ENCODE assay signal across 8 mouse cellular contexts in the genomic region with DNA sequence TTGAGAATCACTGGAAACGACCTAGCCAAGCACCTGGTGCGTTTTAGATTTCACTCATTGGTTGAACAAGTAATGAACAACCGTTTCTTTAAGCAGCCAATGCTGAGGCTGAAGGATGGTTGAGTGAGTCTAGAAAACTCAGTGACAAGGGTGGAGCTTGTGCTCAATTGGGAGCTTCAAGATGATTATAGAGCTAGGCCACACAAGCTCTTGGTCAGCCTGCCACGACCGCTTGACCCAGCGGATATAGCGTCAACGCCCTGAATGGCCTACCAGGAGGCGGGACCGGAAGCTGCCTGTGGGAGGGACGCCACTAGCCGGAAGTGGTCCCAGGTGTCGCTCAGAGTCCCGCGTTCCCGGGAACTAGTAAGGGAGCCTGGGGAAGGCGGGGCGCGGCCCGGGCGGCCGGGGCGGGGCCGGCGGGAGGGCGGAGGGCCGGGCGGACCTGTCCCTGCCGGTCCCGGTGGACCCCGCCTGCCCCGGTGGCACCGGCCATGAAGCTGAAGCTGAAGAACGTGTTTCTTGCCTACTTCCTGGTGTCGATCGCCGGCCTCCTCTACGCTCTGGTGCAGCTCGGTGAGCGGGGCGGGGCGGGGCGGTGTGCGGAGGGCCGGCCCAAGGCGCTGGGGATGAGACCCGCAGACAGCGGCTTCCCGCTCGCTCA. TPM values are rescaled to one million over a fixed set of nuclear protein-coding genes. Genes with fewer than 3 reads are reported as not detected.
DNase-seq lines count a peak whose midpoint lies in the region; ATAC-seq and TF ChIP-seq lines count a peak whose summit lies in the region.

B3gat3 (plus strand) TSS at position 302 of the 664 bp plus-strand sequence.

- peak within 1 kb of the TSS; percentile 91 for H3K4me3 ChIP-seq in bone marrow, adult 2 months (replicated peaks; ENCODE audit: control insufficient read depth, low read depth, low read length)
- H3K4me3 ChIP-seq in embryonic facial prominence, embryonic 14.5 days (ENCODE audit: low read depth, low read length), result peak within 1 kb of the TSS; percentile 84
- H3K4me3 ChIP-seq in heart, adult 2 months, result peak within 1 kb of the TSS; percentile 94
- peak within 1 kb of the TSS; percentile 78 for H3K4me3 ChIP-seq in kidney, adult 2 months (ENCODE audit: insufficient read depth, low read depth, low read length)
- H3K4me3 ChIP-seq in limb, embryonic 11.5 days (ENCODE audit: low read depth, low read length), result peak within 1 kb of the TSS; percentile 77
- H3K4me3 ChIP-seq in midbrain, embryonic 13.5 days (replicated peaks), result peak within 1 kb of the TSS; percentile 91
- H3K4me3 ChIP-seq in small intestine, adult 2 months (ENCODE audit: low read depth, low read length), result peak within 1 kb of the TSS; percentile 71

- peak; percentile 98 for DNase-seq in 3T3-L1 (ENCODE audit: low read depth, low spot score)
- peak; percentile 96 for DNase-seq in embryonic facial prominence, embryonic 14.5 days (ENCODE audit: low spot score)
- DNase-seq in heart, adult 2 months, result peak; percentile 98
- DNase-seq in kidney, adult 2 months, result peak; percentile 98
- DNase-seq in limb, embryonic 11.5 days (ENCODE audit: low spot score), result peak; percentile 96

- no peak for TF ChIP-seq CTCF in bone marrow, adult 2 months (IDR thresholded peaks at IDR 0.05; ENCODE audit: control insufficient read depth, insufficient read depth, low read length)
- no peak for TF ChIP-seq CTCF in heart, adult 2 months (IDR thresholded peaks at IDR 0.05)
- TF ChIP-seq CTCF in kidney, adult 2 months (conservative IDR thresholded peaks at IDR 0.05; ENCODE audit: insufficient read depth, insufficient read length, low read depth, low read length), result no peak
- TF ChIP-seq CTCF in small intestine, adult 2 months (IDR thresholded peaks at IDR 0.05; ENCODE audit: extremely low read depth, insufficient read length, insufficient replicate concordance, low read depth, low read length), result no peak

- 1% methylated on average over 50 of the region's 50 CpGs for WGBS in bone marrow, adult 2 months
- 5% methylated on average over 14 of the region's 50 CpGs for WGBS in embryonic facial prominence, embryonic 14.5 days
- WGBS in heart, adult 2 months, result 2% methylated on average over 50 of the region's 50 CpGs
- WGBS in kidney, adult 2 months, result under 1% methylated on average over 50 of the region's 50 CpGs
- 4% methylated on average over 50 of the region's 50 CpGs for WGBS in limb, embryonic 11.5 days
- WGBS in midbrain, embryonic 13.5 days, result 3% methylated on average over 44 of the region's 50 CpGs
- 1% methylated on average over 50 of the region's 50 CpGs for WGBS in small intestine, adult 2 months

- no peaks in the 10 kb centered on the region for H3K27me3 ChIP-seq in embryonic facial prominence, embryonic 14.5 days (replicated peaks; ENCODE audit: control insufficient read depth, insufficient read depth, low read length)
- no peaks in the 10 kb centered on the region for H3K27me3 ChIP-seq in heart, adult 2 months (ENCODE audit: control insufficient read depth, insufficient read depth, low read length)
- no peaks in the 10 kb centered on the region for H3K27me3 ChIP-seq in kidney, adult 2 months (replicated peaks; ENCODE audit: control insufficient read depth, insufficient read depth, low read length)
- H3K27me3 ChIP-seq in limb, embryonic 11.5 days (ENCODE audit: control insufficient read depth, insufficient read depth, low read length), result no peaks in the 10 kb centered on the region
- no peaks in the 10 kb centered on the region for H3K27me3 ChIP-seq in midbrain, embryonic 13.5 days
- H3K27me3 ChIP-seq in small intestine, adult 2 months (ENCODE audit: control insufficient read depth, insufficient read depth, low read length), result no peaks in the 10 kb centered on the region

- intact Hi-C loops in heart, adult 2 months (cut with DNase I), result loop anchor here (2.0 kb wide), 1 partner anchor 21 kb away; the partner anchor contains the start of gene Ganab

- no peaks in the 10 kb centered on the region for H3K79me2 ChIP-seq in heart, adult 2 months (replicated peaks; ENCODE audit: control insufficient read depth, insufficient read depth, low read length)

- H3K27ac ChIP-seq in bone marrow, adult 2 months (ENCODE audit: control insufficient read depth, insufficient read depth, low read depth, low read length, poor library complexity), result peak within 1 kb of the TSS; percentile 86
- peak within 1 kb of the TSS; percentile 85 for H3K27ac ChIP-seq in embryonic facial prominence, embryonic 14.5 days (replicated peaks; ENCODE audit: low read depth, low read length)
- peak within 1 kb of the TSS; percentile 95 for H3K27ac ChIP-seq in heart, adult 2 months
- H3K27ac ChIP-seq in kidney, adult 2 months (ENCODE audit: insufficient read depth, low read depth, low read length), result peak within 1 kb of the TSS; percentile 92
- H3K27ac ChIP-seq in limb, embryonic 11.5 days (replicated peaks; ENCODE audit: low read depth, low read length), result peak within 1 kb of the TSS; percentile 81
- peak within 1 kb of the TSS; percentile 89 for H3K27ac ChIP-seq in midbrain, embryonic 13.5 days
- peak within 1 kb of the TSS; percentile 80 for H3K27ac ChIP-seq in small intestine, adult 2 months (ENCODE audit: insufficient read depth, low read depth, low read length)

- peak; percentile 95 for ATAC-seq in embryonic facial prominence, embryonic 14.5 days (ENCODE audit: low read depth)
- ATAC-seq in limb, embryonic 11.5 days (ENCODE audit: insufficient number of reproducible peaks, low FRiP score, low TSS enrichment, low read depth), result peak; percentile 95
- peak; percentile 99 for ATAC-seq in midbrain, embryonic 13.5 days

- TF ChIP-seq POLR2A in bone marrow, adult 2 months (IDR thresholded peaks at IDR 0.05; ENCODE audit: borderline replicate concordance, control insufficient read depth, low read depth, low read length), result peak; percentile 66; the same call in 1 of the 2 replicates
- peak; percentile 99 for TF ChIP-seq POLR2A in heart, adult 2 months (IDR thresholded peaks at IDR 0.05; ENCODE audit: insufficient read depth, low read depth, low read length)
- peak; percentile 89 for TF ChIP-seq POLR2A in kidney, adult 2 months (IDR thresholded peaks at IDR 0.05; ENCODE audit: low read depth, low read length)
- TF ChIP-seq POLR2A in small intestine, adult 2 months (IDR thresholded peaks at IDR 0.05; ENCODE audit: low read depth, low read length), result peak; percentile 69

- peak within 1 kb of the TSS; percentile 79 for H3K4me2 ChIP-seq in embryonic facial prominence, embryonic 14.5 days (ENCODE audit: low read depth, low read length)
- peak within 1 kb of the TSS; percentile 66 for H3K4me2 ChIP-seq in limb, embryonic 11.5 days (ENCODE audit: low read depth, severe bottlenecking)
- peak within 1 kb of the TSS; percentile 87 for H3K4me2 ChIP-seq in midbrain, embryonic 13.5 days (replicated peaks)

- H3K36me3 ChIP-seq in embryonic facial prominence, embryonic 14.5 days (ENCODE audit: control insufficient read depth, insufficient read depth, low read length), result peaks cover 37% of the 10 kb centered on the region
- H3K36me3 ChIP-seq in heart, adult 2 months (ENCODE audit: control insufficient read depth, insufficient read depth, low read length), result 0 out of 2 replicates have a peak, but pooled peaks cover 3% of the 10 kb centered on the region
- H3K36me3 ChIP-seq in kidney, adult 2 months (ENCODE audit: control insufficient read depth, insufficient read depth, low read length), result peaks cover 1% of the 10 kb centered on the region; the same call in 1 of the 2 replicates
- H3K36me3 ChIP-seq in limb, embryonic 11.5 days (ENCODE audit: control insufficient read depth, insufficient read depth, low read length), result peaks cover 10% of the 10 kb centered on the region; the same call in 1 of the 2 replicates
- peaks cover 19% of the 10 kb centered on the region for H3K36me3 ChIP-seq in midbrain, embryonic 13.5 days
- peaks cover 19% of the 10 kb centered on the region for H3K36me3 ChIP-seq in small intestine, adult 2 months (ENCODE audit: control insufficient read depth, insufficient read depth, low read length)

- no peaks in the 10 kb centered on the region for H3K9me3 ChIP-seq in embryonic facial prominence, embryonic 14.5 days (ENCODE audit: control insufficient read depth, low read length)
- no peaks in the 10 kb centered on the region for H3K9me3 ChIP-seq in limb, embryonic 11.5 days (ENCODE audit: control insufficient read depth, low read length)
- no peaks in the 10 kb centered on the region for H3K9me3 ChIP-seq in midbrain, embryonic 13.5 days

- TF ChIP-seq EP300 in heart, adult 2 months (IDR thresholded peaks at IDR 0.05; ENCODE audit: insufficient read depth, low read depth, low read length), result peak; percentile 50; the same call in 1 of the 2 replicates

- peaks cover 3% of the 10 kb centered on the region; the same call in 1 of the 2 replicates for H3K4me1 ChIP-seq in bone marrow, adult 2 months (ENCODE audit: control insufficient read depth, insufficient read depth, low read length)
- H3K4me1 ChIP-seq in embryonic facial prominence, embryonic 14.5 days (ENCODE audit: control insufficient read depth, insufficient read depth, low read length), result 0 out of 2 replicates have a peak, but pooled peaks cover 6% of the 10 kb centered on the region
- H3K4me1 ChIP-seq in heart, adult 2 months (ENCODE audit: control insufficient read depth, insufficient read depth, low read length), result peaks cover 4% of the 10 kb centered on the region
- peaks cover 11% of the 10 kb centered on the region for H3K4me1 ChIP-seq in kidney, adult 2 months (ENCODE audit: control insufficient read depth, insufficient read depth, low read length)
- H3K4me1 ChIP-seq in limb, embryonic 11.5 days (ENCODE audit: control insufficient read depth, insufficient read depth, low read length), result no peaks in the 10 kb centered on the region
- H3K4me1 ChIP-seq in midbrain, embryonic 13.5 days (replicated peaks), result peaks cover 11% of the 10 kb centered on the region
- peaks cover 5% of the 10 kb centered on the region; the same call in 1 of the 2 replicates for H3K4me1 ChIP-seq in small intestine, adult 2 months (ENCODE audit: control insufficient read depth, insufficient read depth, insufficient read length, low read length)

- peak within 1 kb of the TSS; percentile 81 for H3K9ac ChIP-seq in embryonic facial prominence, embryonic 14.5 days (ENCODE audit: low read depth, low read length)
- peak within 1 kb of the TSS; percentile 93 for H3K9ac ChIP-seq in heart, adult 2 months (ENCODE audit: low read depth, low read length)
- H3K9ac ChIP-seq in limb, embryonic 11.5 days (ENCODE audit: low read length), result peak within 1 kb of the TSS; percentile 47
- peak within 1 kb of the TSS; percentile 86 for H3K9ac ChIP-seq in midbrain, embryonic 13.5 days (replicated peaks)

RNA-seq across cellular contexts. Expression of gene B3gat3, which starts in this region (rescaled TPM):
- 45.8 and 58.5 TPM in 2 replicates for polyA plus RNA-seq in bone marrow, adult 2 months (2011; ENCODE audit: insufficient read depth, insufficient read length, low replicate concordance, missing spikeins)
- 42.3 and 42.4 TPM in 2 replicates for polyA plus RNA-seq in embryonic facial prominence, embryonic 14.5 days (2014; fragmentation: Nextera tagmentation; extraction: Ambion mirVana)
- 10 to 100 TPM; 35.4 to 42.3 TPM for total RNA-seq in heart, adult 2 months (2021)
- polyA plus RNA-seq in heart, adult 2 months (2012; rRNA removed), result 59.4 and 61.2 TPM in 2 replicates
- 105 and 125 TPM in 2 replicates for polyA plus RNA-seq in kidney, adult 2 months (2012; rRNA removed)
- 33.1 and 37.2 TPM in 2 replicates for polyA plus RNA-seq in limb, embryonic 11.5 days (2014; fragmentation: Nextera tagmentation; extraction: Ambion mirVana)
- polyA plus RNA-seq in midbrain, embryonic 13.5 days (2015; fragmentation: Nextera tagmentation; extraction: Ambion mirVana), result 82.2 and 89.5 TPM in 2 replicates
- polyA plus RNA-seq in small intestine, adult 2 months (2012; rRNA removed), result 40.1 and 69.5 TPM in 2 replicates

Comparison
In these comparisons a context has a peak if more than half of its experiments do, and no peak if none do; other contexts are left out.
1. Peak in every context shown above with its lines: DNase-seq, ATAC-seq, H3K4me3 ChIP-seq and H3K27ac ChIP-seq.